Mouse (Mus musculus) embryonic facial prominence, embryonic 14.5 days (tissue): ENCODE measurements at regions not wholly inside any gene's neighbourhood (a gene's known extent, or its start where the extent isn't known, plus 50 kb on each side); places are given as distances from the start of the nearest gene placed in this dataset.
"Not testable (repeated sequence)": the region's sequence is repeated elsewhere in the genome, so short reads cannot be mapped to it uniquely, and the experiment has no call there.

Experiments
- ATAC-seq: fragments of 200-750 bp; cut with Nextera tagmentation; 2 replicates; pipeline ENCODE4 v1.8.0; 2017; ENCODE audit warnings: low read depth, moderate number of reproducible peaks, moderate TSS enrichment
- DNase-seq: peaks from one replicate; pipeline ENCODE4 v3.0.0-alpha.2; 2015; ENCODE audit warnings: low spot score
- H3K27ac ChIP-seq: fragments of 300-500 bp; sonication (generic); replicated peaks from 2 replicates; pipeline ENCODE4 v1.5.1; 2014; ENCODE audit warnings: low read depth, mild to moderate bottlenecking, low read length, moderate library complexity
- H3K27me3 ChIP-seq: fragments of 300-500 bp; sonication (generic); replicated peaks from 2 replicates; pipeline ENCODE4 v1.6.1; 2014; ENCODE audit warnings: low read length; ENCODE audit not compliant: control insufficient read depth, insufficient read depth
- H3K36me3 ChIP-seq: fragments of 300-500 bp; sonication (generic); 2 replicates; pipeline ENCODE4 v1.6.1; 2014; ENCODE audit warnings: low read length, mixed read lengths; ENCODE audit not compliant: control insufficient read depth, insufficient read depth
- H3K4me1 ChIP-seq: fragments of 300-500 bp; sonication (generic); 2 replicates; pipeline ENCODE4 v1.6.1; 2014; ENCODE audit warnings: antibody characterized with exemption, low read length; ENCODE audit not compliant: control insufficient read depth, insufficient read depth
- H3K4me2 ChIP-seq: fragments of 300-500 bp; sonication (generic); 2 replicates; pipeline ENCODE4 v1.6.1; 2014; ENCODE audit warnings: low read depth, mild to moderate bottlenecking, low read length, moderate library complexity, mixed read lengths
- H3K4me3 ChIP-seq: fragments of 300-500 bp; sonication (generic); 2 replicates; pipeline ENCODE4 v1.5.1; 2014; ENCODE audit warnings: low read depth, mild to moderate bottlenecking, low read length
- H3K9ac ChIP-seq: fragments of 300-500 bp; sonication (generic); 2 replicates; pipeline ENCODE4 v1.6.1; 2014; ENCODE audit warnings: low read depth, mild to moderate bottlenecking, low read length, moderate library complexity, mixed read lengths
- H3K9me3 ChIP-seq: fragments of 300-500 bp; sonication (generic); 2 replicates; pipeline ENCODE4 v1.6.1; 2016; ENCODE audit warnings: low read length; ENCODE audit not compliant: control insufficient read depth
- WGBS: fragments of 180-500 bp; shearing (Covaris S2); extraction: QIAGEN DNeasy Blood & Tissue Kit; methylation state at CpG from one replicate; pipeline ENCODE4 v1.1.7; 2014; 5-methylcytosine and 5-hydroxymethylcytosine counted together

DNA sequence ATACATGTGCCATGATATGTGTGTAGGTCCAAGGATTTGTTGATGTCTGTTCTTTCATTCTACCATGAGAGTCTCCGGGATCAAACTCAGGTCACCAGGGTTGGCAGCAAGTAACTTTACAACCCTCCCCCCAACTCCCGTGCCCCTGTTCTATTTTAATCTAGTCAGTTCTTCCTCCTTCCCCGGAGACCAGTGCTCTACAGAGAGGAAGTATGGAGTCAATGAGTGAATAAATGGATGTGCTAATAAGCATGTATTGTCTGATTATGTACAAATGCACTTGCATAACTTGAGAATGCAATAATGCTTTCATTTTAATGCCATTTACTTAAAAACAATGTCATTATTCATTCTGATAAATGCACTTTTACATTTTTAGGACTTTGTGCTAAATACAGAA lies 79.1 kb upstream of the Tbl1xr1 start:
- H3K9me3 ChIP-seq = 0 out of 2 replicates have a peak, but pooled peaks cover 7% of the 10 kb centered on the region
- WGBS = 63% methylated on average over 3 of the region's 3 CpGs
- ATAC-seq = no peak
- H3K4me3 ChIP-seq = no peak overlapping the region
- no peak overlapping the region for H3K9ac ChIP-seq
- H3K27me3 ChIP-seq = no peaks in the 10 kb centered on the region
- no peak overlapping the region for H3K27ac ChIP-seq
- H3K4me1 ChIP-seq = no peaks in the 10 kb centered on the region
- H3K36me3 ChIP-seq = no peaks in the 10 kb centered on the region
- H3K4me2 ChIP-seq = no peak overlapping the region
- no peak for DNase-seq

DNA sequence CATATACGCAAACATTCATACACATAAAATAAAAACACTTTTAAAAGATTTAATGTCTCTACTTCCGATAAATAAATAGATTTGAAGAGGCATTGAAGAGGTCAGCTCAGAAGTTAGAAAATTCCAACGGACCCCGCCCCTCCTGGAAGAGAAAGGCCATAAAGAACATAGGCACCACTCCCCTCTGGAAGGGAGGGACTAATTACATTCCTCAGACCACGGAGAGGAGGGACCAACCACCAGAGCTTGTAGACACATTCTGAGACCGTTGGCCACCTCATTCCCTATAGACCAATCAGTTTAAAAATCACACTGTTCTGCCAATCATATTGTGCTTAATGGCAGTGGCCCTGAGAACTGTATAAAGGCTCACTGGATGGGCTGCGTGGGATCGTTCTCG lies 71.0 kb upstream of the Tbl1xr1 start:
- ATAC-seq = no peak
- no peak overlapping the region for H3K27ac ChIP-seq
- 78% methylated on average over 9 of the region's 9 CpGs for WGBS

GRCm38 (mm10) chr3:22006113-22006512 lies 70.3 kb upstream of the Tbl1xr1 start:
- no peak overlapping the region for H3K4me2 ChIP-seq
- ATAC-seq (no peak), DNase-seq (no peak)
- 80% methylated on average over 1 of the region's 1 CpGs for WGBS
- H3K27ac ChIP-seq = no peak overlapping the region
- H3K4me3 ChIP-seq = no peak overlapping the region
- no peaks in the 10 kb centered on the region for H3K9me3 ChIP-seq
- H3K27me3 ChIP-seq = no peaks in the 10 kb centered on the region
- H3K4me1 ChIP-seq = no peaks in the 10 kb centered on the region
- H3K36me3 ChIP-seq = no peaks in the 10 kb centered on the region
- no peak overlapping the region for H3K9ac ChIP-seq

More for the DNA sequence above, 71.0 kb upstream of the Tbl1xr1 start:
- no peaks in the 10 kb centered on the region for H3K9me3 ChIP-seq
- no peak for DNase-seq
- no peak overlapping the region for H3K4me3 ChIP-seq
- H3K9ac ChIP-seq = no peak overlapping the region
- no peaks in the 10 kb centered on the region for H3K27me3 ChIP-seq
- no peaks in the 10 kb centered on the region for H3K36me3 ChIP-seq
- no peaks in the 10 kb centered on the region for H3K4me1 ChIP-seq
- no peak overlapping the region for H3K4me2 ChIP-seq

DNA sequence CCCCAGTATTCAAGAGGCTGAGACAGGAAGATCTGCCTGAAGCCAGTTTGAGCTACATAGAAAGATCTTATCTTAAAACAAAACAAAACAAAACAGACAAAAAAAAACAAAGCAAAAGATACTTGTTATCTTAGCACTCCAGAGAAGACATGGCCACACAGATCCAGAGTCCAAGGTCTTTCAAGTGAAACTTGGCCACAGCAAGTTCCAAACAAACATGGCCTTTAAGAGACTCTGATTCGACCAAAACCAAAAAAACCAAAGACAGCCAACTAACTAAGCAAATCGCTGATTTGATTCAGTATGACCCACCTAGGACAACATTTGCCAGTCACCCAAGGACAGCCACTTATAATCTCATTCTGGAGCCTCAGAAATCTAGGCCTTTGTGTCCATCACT lies 69.8 kb upstream of the Tbl1xr1 start:
- H3K9me3 ChIP-seq = no peaks in the 10 kb centered on the region
- no peak overlapping the region for H3K9ac ChIP-seq
- no peaks in the 10 kb centered on the region for H3K27me3 ChIP-seq
- no peak overlapping the region for H3K4me2 ChIP-seq
- H3K4me3 ChIP-seq = no peak overlapping the region
- DNase-seq (no peak), ATAC-seq (no peak)
- no peaks in the 10 kb centered on the region for H3K4me1 ChIP-seq
- H3K36me3 ChIP-seq = no peaks in the 10 kb centered on the region
- H3K27ac ChIP-seq = no peak overlapping the region
- WGBS = 82% methylated on average over 2 of the region's 2 CpGs

- Histone ChIP-seq H3K4me1 (no peaks in the 10 kb centered on the region), H3K4me3 (no peak overlapping the region), H3K9me3 (no peaks in the 10 kb centered on the region), H3K36me3 (no peaks in the 10 kb centered on the region), H3K4me2 (no peak overlapping the region), H3K9ac (no peak overlapping the region), H3K27ac (no peak overlapping the region), H3K27me3 (no peaks in the 10 kb centered on the region)
- no peak for ATAC-seq
- 89% methylated on average over 5 of the region's 5 CpGs for WGBS
- DNase-seq = no peak
Observed at GRCm38 (mm10) chr3:22007736-22008135, 68.7 kb upstream of the Tbl1xr1 start.

DNA sequence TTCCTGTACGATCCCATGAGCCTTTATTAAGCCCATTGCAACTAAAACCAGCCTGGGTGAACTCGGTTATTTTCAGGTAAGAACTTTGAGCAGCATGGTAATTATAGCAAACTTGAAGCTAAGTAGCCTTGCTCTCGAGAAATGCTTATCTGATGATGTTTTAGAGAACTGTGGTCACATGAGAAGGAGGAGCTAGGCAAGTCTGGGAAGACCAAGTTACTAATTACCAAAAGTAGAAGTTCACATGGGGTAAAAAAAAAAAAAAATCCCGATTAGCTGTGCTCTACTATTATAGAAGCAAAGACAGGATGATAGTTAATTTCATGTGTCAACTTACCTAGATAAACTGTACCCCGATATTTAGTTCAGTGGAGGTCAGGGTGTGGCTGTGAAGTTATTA lies 68.0 kb upstream of the Tbl1xr1 start:
- DNase-seq = no peak
- H3K4me1 ChIP-seq = no peaks in the 10 kb centered on the region

DNA sequence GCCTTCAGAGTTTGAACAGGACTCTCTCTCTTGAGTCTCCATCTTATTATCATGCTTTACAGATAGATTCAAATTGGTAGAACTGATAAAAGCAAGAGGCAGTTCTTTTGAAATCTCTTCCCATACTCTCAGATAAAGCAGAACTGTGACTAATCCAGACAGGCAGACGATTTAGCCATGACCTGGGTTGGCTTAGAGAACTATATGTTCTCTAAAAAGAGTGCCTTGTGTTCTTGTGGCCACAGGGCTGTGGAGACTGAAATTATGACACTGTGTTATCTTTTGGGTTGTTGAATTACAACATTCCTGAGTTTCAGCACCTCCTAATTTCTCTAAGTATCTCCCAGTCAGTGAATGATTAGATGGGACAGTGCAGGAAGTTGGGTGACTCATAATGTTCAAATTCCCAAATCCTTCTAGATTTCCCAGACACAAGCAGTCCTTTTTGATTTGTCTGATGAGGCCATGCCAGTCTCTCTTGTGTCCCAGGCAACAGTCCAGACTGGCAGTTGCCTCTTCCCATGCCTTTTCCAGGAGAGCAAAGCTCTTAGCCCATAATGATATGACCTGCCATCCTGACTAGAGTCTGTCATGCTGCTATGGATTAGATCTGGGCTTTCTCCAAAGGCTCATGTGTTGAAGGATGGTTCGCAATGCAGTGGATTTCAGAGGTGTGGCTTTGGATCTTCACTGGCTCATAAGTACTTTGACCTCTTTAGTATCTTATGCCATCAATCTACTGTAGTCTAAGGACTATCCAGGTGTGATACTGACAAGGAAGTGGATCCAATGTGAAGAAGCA lies 66.4 kb upstream of the Tbl1xr1 start:
- no peak overlapping the region for H3K27ac ChIP-seq
- 71% methylated on average over 2 of the region's 2 CpGs for WGBS
- H3K9ac ChIP-seq = no peak overlapping the region
- ATAC-seq = no peak
- no peak for DNase-seq
- H3K27me3 ChIP-seq = no peaks in the 10 kb centered on the region
- no peaks in the 10 kb centered on the region for H3K4me1 ChIP-seq
- no peak overlapping the region for H3K4me3 ChIP-seq
- no peaks in the 10 kb centered on the region for H3K36me3 ChIP-seq
- H3K9me3 ChIP-seq = no peaks in the 10 kb centered on the region
- H3K4me2 ChIP-seq = no peak overlapping the region

More for the DNA sequence above, 68.0 kb upstream of the Tbl1xr1 start:
- 79% methylated on average over 5 of the region's 5 CpGs for whole genome bisulfite sequencing
- H3K4me2 ChIP-seq = no peak overlapping the region
- no peaks in the 10 kb centered on the region for H3K27me3 ChIP-seq
- no peaks in the 10 kb centered on the region for H3K9me3 ChIP-seq
- H3K27ac ChIP-seq = no peak overlapping the region
- no peak for ATAC-seq
- no peak overlapping the region for H3K4me3 ChIP-seq
- H3K9ac ChIP-seq = no peak overlapping the region
- no peaks in the 10 kb centered on the region for H3K36me3 ChIP-seq

GRCm38 (mm10) chr3:22010700-22010991 lies 65.8 kb upstream of the Tbl1xr1 start:
- not testable (repeated sequence) for DNase-seq

DNA sequence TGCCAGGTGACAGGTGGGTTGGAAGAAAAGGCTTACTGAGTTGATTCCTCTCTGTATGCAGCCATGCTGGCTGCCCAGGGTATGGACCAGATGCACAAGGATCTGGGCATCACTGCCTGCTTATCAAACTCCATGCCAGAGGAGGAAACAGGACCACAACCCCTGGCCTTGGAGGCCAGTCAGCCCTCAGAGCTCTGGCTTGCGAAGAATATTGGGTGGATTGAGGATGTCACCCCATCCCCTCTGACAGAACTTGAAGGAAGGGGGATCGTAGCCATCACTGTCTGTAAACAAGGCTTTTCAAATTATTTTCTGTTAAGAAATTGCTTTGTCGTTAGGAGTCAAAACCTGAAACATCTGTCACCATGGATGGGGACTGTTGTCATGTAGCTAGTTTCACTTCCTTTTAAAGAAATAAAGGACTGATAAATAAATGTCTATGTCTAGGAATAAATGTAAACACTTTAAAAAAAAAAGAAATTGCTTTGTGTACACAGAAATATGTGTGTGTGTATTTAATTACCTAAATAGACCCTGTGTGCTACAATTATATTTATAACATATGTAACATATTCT lies 55.0 kb upstream of the Tbl1xr1 start:
- Histone ChIP-seq H3K9ac (no peak overlapping the region), H3K27me3 (no peaks in the 10 kb centered on the region), H3K27ac (no peak overlapping the region), H3K4me1 (peaks cover 4% of the 10 kb centered on the region), H3K9me3 (no peaks in the 10 kb centered on the region), H3K4me2 (no peak overlapping the region), H3K4me3 (no peak overlapping the region), H3K36me3 (no peaks in the 10 kb centered on the region)
- ATAC-seq = no peak
- WGBS = 71% methylated on average over 3 of the region's 3 CpGs
- DNase-seq = no peak

More at GRCm38 (mm10) chr3:22010700-22010991, 65.8 kb upstream of the Tbl1xr1 start:
- H3K4me1 ChIP-seq, H3K36me3 ChIP-seq, H3K4me2 ChIP-seq, ATAC-seq, H3K9me3 ChIP-seq, H3K4me3 ChIP-seq, H3K27me3 ChIP-seq, H3K9ac ChIP-seq, H3K27ac ChIP-seq: not testable (repeated sequence)
